Mouse (Mus musculus) lung, postnatal 0 days (tissue): ENCODE measurements around the gene Taar7d.

ENCODE experiments used
- CTCF ChIP-seq: IDR thresholded peaks from 2 replicates; pipeline ENCODE4 v1.5.1; 2016; ENCODE audit warnings: antibody characterized with exemption, mild to moderate bottlenecking
- EP300 ChIP-seq: IDR thresholded peaks from 2 replicates; pipeline ENCODE4 v1.6.1; 2016; ENCODE audit warnings: antibody characterized with exemption, mild to moderate bottlenecking, control low read depth

- TF ChIP-seq EP300 = no peak
- no peak for TF ChIP-seq CTCF
These were observed 33.6 kb upstream of the Taar7d start, which contains the start of gene Taar7a for GRCm38 (mm10) chr10:23993381-23993780.
